Mouse (Mus musculus) kidney, adult 2 months (tissue): Measurements from ENCODE around the gene Hpd.

Experiments
- CTCF ChIP-seq: fragments of 200-500 bp; conservative IDR thresholded peaks from 2 replicates; pipeline ENCODE4 v1.5.1; 2011; ENCODE audit warnings: low read depth, mild to moderate bottlenecking, control low read depth, low read length, moderate library complexity, mixed read lengths; ENCODE audit not compliant: insufficient read depth, insufficient read length
- POLR2A ChIP-seq: fragments of 200-500 bp; IDR thresholded peaks from one replicate; pipeline ENCODE4 v1.6.1; 2011; ENCODE audit warnings: low read depth, low read length, control low read depth

GRCm38 (mm10) chr5:123128426-123129169 lies 53.9 kb downstream of the Hpd start:
- TF ChIP-seq CTCF = no peak
- no peak for TF ChIP-seq POLR2A
